Mouse (Mus musculus): ENCODE results near the gene Gm10322.

GRCm38 (mm10) chr10:59628641-59629505 is 13.0 kb downstream of the Gm10322 start:
- TF ChIP-seq CTCF (IDR thresholded peaks at IDR 0.05; ENCODE audit: borderline replicate concordance, extremely low read depth, insufficient read depth, insufficient read length) = no peak
- TF ChIP-seq POLR2A (IDR thresholded peaks at IDR 0.05; ENCODE audit: borderline replicate concordance, extremely low read depth, insufficient read depth, insufficient read length, poor library complexity, severe bottlenecking) = no peak

Measured in brain, embryonic 14.5 days (tissue).